Mouse (Mus musculus): ENCODE data around the gene Ncaph2. TPM values are rescaled to one million over a fixed set of nuclear protein-coding genes. Genes with fewer than 3 reads are reported as not detected.

Gene Ncaph2
- 155 and 168 TPM in 2 replicates for polyA plus RNA-seq (2014; fragmentation: Nextera tagmentation; extraction: Ambion mirVana)

DNA sequence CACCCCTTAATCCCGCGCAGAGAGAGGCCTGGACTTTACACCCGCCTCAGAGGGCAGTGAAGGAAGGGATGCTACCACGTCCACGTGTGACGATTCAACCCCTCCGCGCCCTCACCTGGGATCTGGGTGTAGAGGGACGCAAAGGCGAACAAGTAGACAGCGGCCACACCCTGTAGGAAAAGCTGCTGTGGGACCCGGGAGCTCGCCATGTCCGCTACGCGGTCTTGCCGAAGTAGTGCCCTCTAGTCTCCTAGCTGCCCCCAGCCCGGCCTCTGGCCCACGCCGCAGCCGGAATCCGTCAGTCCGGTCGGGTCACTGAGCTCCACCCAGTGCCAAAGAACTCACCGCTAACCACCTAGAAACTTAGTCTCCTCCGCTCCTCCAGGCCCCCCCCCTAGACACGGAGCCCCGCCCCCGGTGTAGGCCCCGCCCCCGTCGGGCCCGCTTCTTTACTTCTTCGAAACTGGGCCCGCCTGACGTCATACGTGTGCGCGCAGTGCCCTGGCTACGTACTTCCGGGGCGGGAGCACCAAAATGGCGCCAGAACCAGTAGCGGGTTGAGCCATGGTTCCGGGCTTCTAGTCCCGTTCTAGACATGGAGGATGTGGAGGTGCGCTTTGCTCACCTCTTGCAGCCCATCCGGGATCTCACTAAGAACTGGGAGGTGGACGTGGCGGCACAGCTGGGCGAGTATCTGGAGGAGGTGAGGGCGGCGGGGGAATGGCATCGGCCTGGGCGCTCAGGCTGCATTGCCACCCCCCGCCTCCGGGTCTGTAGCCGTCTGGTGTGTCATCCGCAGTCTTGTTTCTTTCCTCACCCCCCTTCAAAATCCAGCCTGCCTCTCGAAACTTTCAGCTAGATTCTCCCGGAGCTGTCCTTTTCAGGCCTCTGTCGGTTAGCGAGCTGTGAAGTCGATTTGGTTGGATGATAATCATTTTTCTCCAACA lies at the start of gene Ncaph2, which contains the start of gene Lmf2:
Gene Ncaph2, plus strand, starts transcription at position 479 of the 947 bp plus-strand sequence.
Gene Lmf2, minus strand, starts transcription at position 419 of the 947 bp plus-strand sequence.
- Histone ChIP-seq H3K27me3 (ENCODE audit: control insufficient read depth, insufficient read depth, low read length) (no peaks in the 10 kb centered on the region), H3K4me2 (peak within 1 kb of the TSS; percentile 85), H3K9ac (ENCODE audit: low read length) (peak within 1 kb of the TSS; percentile 82), H3K27ac (ENCODE audit: low read depth, low read length) (peak within 1 kb of the TSS; percentile 69), H3K36me3 (ENCODE audit: control insufficient read depth, insufficient read depth, low read length) (peaks cover 19% of the 10 kb centered on the region), H3K9me3 (ENCODE audit: control insufficient read depth, low read length) (no peaks in the 10 kb centered on the region), H3K4me3 (ENCODE audit: low read depth, low read length) (peak within 1 kb of the TSS; percentile 74), H3K4me1 (ENCODE audit: control insufficient read depth, insufficient read depth, low read length) (peaks cover 14% of the 10 kb centered on the region)
- ATAC-seq (ENCODE audit: low FRiP score) (peak; percentile 91), DNase-seq (ENCODE audit: low spot score, missing footprints) (peak; percentile 100)
- WGBS: under 1% methylated on average over 64 of the region's 64 CpGs

DNA sequence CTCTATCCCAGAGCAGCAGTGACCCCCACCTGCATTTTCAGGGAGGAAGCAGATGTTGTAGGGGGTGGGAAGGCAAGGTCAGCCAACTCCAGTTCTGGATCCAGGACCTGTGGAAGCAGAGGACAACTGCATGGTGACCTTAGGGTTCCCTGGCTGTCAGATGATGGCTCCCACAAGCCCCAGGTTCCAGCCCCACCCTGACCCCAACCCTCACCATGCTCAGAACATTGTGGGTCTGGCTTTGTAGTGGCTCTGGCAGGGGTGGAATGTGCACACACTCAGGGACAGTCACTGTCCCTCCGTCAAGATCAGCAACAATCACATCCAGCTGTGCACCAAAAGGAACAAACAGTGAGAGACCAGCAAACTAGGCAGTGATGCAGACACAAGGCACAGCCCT lies 49.6 kb upstream of the Ncaph2 start:
- peaks cover 33% of the 10 kb centered on the region for H3K36me3 ChIP-seq (ENCODE audit: control insufficient read depth, insufficient read depth, low read length)
- no peak overlapping the region for H3K27ac ChIP-seq (ENCODE audit: low read depth, low read length)
- WGBS: 70% methylated on average over 1 of the region's 1 CpGs

DNA sequence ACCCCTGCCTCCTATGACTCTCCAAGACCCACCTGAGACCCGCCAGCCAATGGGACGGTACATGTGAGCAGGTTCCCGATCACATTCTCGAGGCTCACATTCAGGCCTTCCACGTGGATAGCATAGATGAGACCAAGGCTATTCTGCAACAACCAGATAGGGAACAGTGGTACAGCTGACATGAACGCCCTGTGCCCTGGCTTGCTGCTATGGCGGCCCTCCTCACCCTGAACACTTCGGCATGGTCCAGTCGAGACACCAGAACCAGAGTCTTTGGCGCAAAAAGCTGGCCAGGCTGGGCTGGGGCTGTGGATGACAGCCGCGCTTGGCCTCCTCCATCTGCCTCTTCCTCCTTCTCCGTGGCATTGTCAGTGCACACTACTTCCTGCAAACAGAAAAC lies 48.1 kb upstream of the Ncaph2 start:
- no peak overlapping the region for H3K4me3 ChIP-seq (ENCODE audit: low read depth, low read length)
- no peak overlapping the region for H3K27ac ChIP-seq (ENCODE audit: low read depth, low read length)
- WGBS: 91% methylated on average over 13 of the region's 13 CpGs
- H3K4me1 ChIP-seq (ENCODE audit: control insufficient read depth, insufficient read depth, low read length): peaks cover 2% of the 10 kb centered on the region
- DNase-seq (ENCODE audit: low spot score, missing footprints) (no peak), ATAC-seq (ENCODE audit: low FRiP score) (no peak)
- H3K9me3 ChIP-seq (ENCODE audit: control insufficient read depth, low read length): no peaks in the 10 kb centered on the region
- H3K9ac ChIP-seq (ENCODE audit: low read length): no peak overlapping the region
- peaks cover 30% of the 10 kb centered on the region for H3K36me3 ChIP-seq (ENCODE audit: control insufficient read depth, insufficient read depth, low read length)
- H3K4me2 ChIP-seq: no peak overlapping the region
- H3K27me3 ChIP-seq (ENCODE audit: control insufficient read depth, insufficient read depth, low read length): no peaks in the 10 kb centered on the region

More for the DNA sequence above, 49.6 kb upstream of the Ncaph2 start:
- Histone ChIP-seq H3K4me2 (no peak overlapping the region), H3K27me3 (ENCODE audit: control insufficient read depth, insufficient read depth, low read length) (no peaks in the 10 kb centered on the region), H3K4me3 (ENCODE audit: low read depth, low read length) (no peak overlapping the region), H3K4me1 (ENCODE audit: control insufficient read depth, insufficient read depth, low read length) (no peaks in the 10 kb centered on the region), H3K9ac (ENCODE audit: low read length) (no peak overlapping the region), H3K9me3 (ENCODE audit: control insufficient read depth, low read length) (no peaks in the 10 kb centered on the region)
- DNase-seq (ENCODE audit: low spot score, missing footprints) (no peak), ATAC-seq (ENCODE audit: low FRiP score) (no peak)

DNA sequence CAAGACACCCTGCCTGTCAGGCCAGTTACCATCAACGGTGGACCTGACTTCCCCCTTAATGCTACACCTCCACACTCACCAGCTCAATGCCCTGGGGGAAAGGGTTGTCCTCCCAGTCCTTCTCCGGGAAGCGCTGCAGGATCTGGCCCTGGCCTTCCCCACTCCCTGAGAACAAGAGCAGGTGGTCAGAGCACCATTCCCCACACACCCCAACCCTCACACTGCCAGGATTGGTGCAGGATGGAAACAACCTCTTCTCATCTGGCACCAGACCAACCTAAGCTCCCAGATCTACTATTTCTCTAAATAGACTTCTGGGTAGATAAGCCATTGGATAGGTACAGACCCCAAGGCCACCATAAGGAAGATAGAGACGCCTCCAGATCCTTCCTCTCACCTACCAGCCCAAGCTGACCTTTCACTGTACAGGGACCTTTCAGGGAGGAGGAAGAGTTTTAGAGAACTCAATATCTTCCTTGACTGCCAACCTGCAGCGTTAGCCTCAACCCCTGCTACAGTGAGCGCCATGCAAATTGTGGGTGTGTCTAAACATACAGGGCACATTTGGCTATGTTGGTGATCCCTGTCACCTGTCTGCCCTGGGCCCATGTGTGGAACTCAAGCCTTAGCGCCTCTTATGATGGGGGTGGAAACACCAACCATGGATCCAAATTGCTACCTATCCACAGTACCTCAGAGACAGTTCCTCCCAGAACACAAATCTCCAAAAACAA lies 46.9 kb upstream of the Ncaph2 start:
- DNase-seq (ENCODE audit: low spot score, missing footprints) (no peak), ATAC-seq (ENCODE audit: low FRiP score) (no peak)
- H3K27ac ChIP-seq (ENCODE audit: low read depth, low read length): no peak overlapping the region
- no peak overlapping the region for H3K4me2 ChIP-seq
- WGBS: 92% methylated on average over 7 of the region's 7 CpGs
- no peaks in the 10 kb centered on the region for H3K27me3 ChIP-seq (ENCODE audit: control insufficient read depth, insufficient read depth, low read length)
- no peaks in the 10 kb centered on the region for H3K9me3 ChIP-seq (ENCODE audit: control insufficient read depth, low read length)
- H3K4me1 ChIP-seq (ENCODE audit: control insufficient read depth, insufficient read depth, low read length): peaks cover 11% of the 10 kb centered on the region
- no peak overlapping the region for H3K4me3 ChIP-seq (ENCODE audit: low read depth, low read length)
- no peak overlapping the region for H3K9ac ChIP-seq (ENCODE audit: low read length)
- peaks cover 22% of the 10 kb centered on the region for H3K36me3 ChIP-seq (ENCODE audit: control insufficient read depth, insufficient read depth, low read length)

DNA sequence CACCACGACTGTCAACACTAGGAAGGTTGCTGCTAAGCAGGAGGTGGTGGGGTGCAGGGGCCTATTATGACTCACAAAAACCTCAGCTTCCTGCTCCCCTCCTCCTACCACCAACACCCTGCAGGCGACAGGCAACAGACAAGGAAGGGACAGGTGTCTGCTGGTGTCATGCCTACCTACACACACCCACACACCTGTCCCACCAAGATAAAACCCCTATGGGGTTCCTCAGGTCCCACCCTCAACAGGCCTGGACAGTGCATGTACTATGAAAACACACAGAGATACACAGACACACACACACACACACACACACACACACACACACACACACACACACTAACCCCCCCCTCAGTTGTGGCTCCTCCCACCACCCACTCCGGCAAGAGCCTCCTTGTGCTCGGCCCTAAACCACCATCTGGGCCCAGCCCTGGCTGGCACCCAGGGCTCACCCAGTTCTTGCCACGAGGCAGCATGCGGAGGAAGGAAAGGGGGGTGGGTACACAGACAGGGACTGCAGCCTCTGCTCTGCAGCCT lies 45.5 kb upstream of the Ncaph2 start:
- no peaks in the 10 kb centered on the region for H3K9me3 ChIP-seq (ENCODE audit: control insufficient read depth, low read length)

DNA sequence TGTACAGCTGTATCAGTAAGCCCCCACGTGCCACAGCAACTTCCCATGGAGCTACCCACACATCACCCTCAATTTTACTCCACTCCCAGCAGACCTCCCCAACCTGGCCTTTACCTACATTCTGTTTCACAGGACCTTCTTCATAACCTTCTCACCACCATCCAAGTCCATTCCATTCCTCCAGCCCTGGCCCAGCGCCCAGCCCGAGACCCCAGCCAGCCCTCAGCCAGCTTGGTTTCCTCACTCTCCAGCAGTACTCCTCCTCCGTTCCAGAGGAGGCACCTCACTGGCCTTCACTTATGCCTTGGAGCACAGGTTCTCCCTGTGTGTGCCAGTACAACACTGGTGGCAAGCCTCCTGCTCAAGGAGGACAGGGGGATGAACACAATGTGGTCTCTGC lies 42.2 kb upstream of the Ncaph2 start:
- no peak for ATAC-seq (ENCODE audit: low FRiP score)
- Histone ChIP-seq H3K4me2 (no peak overlapping the region), H3K36me3 (ENCODE audit: control insufficient read depth, insufficient read depth, low read length) (no peaks in the 10 kb centered on the region), H3K4me3 (ENCODE audit: low read depth, low read length) (no peak overlapping the region), H3K27me3 (ENCODE audit: control insufficient read depth, insufficient read depth, low read length) (no peaks in the 10 kb centered on the region), H3K27ac (ENCODE audit: low read depth, low read length) (no peak overlapping the region), H3K9me3 (ENCODE audit: control insufficient read depth, low read length) (no peaks in the 10 kb centered on the region), H3K4me1 (ENCODE audit: control insufficient read depth, insufficient read depth, low read length) (peaks cover 20% of the 10 kb centered on the region), H3K9ac (ENCODE audit: low read length) (no peak overlapping the region)
- 86% methylated on average over 4 of the region's 4 CpGs for WGBS
- no peak for DNase-seq (ENCODE audit: low spot score, missing footprints)

More for the DNA sequence above, 45.5 kb upstream of the Ncaph2 start:
- Histone ChIP-seq H3K9ac (ENCODE audit: low read length) (no peak overlapping the region), H3K4me3 (ENCODE audit: low read depth, low read length) (no peak overlapping the region), H3K27ac (ENCODE audit: low read depth, low read length) (no peak overlapping the region), H3K4me1 (ENCODE audit: control insufficient read depth, insufficient read depth, low read length) (peaks cover 20% of the 10 kb centered on the region), H3K27me3 (ENCODE audit: control insufficient read depth, insufficient read depth, low read length) (no peaks in the 10 kb centered on the region), H3K4me2 (no peak overlapping the region), H3K36me3 (ENCODE audit: control insufficient read depth, insufficient read depth, low read length) (peaks cover 13% of the 10 kb centered on the region)
- DNase-seq (ENCODE audit: low spot score, missing footprints) (no peak), ATAC-seq (ENCODE audit: low FRiP score) (no peak)
- WGBS: 81% methylated on average over 6 of the region's 6 CpGs

DNA sequence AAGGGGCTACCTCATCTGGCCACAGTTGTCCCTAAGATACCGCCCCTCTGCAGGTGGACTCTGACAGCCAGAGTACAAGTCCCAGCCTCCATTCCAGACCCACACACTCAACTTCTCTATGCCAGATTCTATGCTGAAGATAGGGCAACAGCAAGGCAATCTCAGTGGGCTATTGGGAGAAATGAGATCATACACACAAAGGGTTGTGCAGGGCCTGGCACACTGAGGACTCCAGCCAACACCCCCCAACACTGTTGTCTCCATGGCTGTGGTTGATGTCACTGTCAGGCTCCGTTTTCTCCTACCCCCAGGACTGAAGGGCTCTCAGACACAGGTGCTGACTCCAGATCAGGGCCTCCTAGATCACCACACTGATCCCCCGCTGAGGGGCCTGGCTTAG lies 41.4 kb upstream of the Ncaph2 start:
- Histone ChIP-seq H3K4me1 (ENCODE audit: control insufficient read depth, insufficient read depth, low read length) (peaks cover 20% of the 10 kb centered on the region), H3K4me2 (peak overlapping the region; percentile 67), H3K4me3 (ENCODE audit: low read depth, low read length) (peak overlapping the region; percentile 98), H3K9me3 (ENCODE audit: control insufficient read depth, low read length) (no peaks in the 10 kb centered on the region), H3K9ac (ENCODE audit: low read length) (peak overlapping the region; percentile 91), H3K36me3 (ENCODE audit: control insufficient read depth, insufficient read depth, low read length) (no peaks in the 10 kb centered on the region), H3K27me3 (ENCODE audit: control insufficient read depth, insufficient read depth, low read length) (no peaks in the 10 kb centered on the region), H3K27ac (ENCODE audit: low read depth, low read length) (no peak overlapping the region)
- ATAC-seq (ENCODE audit: low FRiP score) (no peak), DNase-seq (ENCODE audit: low spot score, missing footprints) (no peak)
- 34% methylated on average over 3 of the region's 3 CpGs for WGBS

DNA sequence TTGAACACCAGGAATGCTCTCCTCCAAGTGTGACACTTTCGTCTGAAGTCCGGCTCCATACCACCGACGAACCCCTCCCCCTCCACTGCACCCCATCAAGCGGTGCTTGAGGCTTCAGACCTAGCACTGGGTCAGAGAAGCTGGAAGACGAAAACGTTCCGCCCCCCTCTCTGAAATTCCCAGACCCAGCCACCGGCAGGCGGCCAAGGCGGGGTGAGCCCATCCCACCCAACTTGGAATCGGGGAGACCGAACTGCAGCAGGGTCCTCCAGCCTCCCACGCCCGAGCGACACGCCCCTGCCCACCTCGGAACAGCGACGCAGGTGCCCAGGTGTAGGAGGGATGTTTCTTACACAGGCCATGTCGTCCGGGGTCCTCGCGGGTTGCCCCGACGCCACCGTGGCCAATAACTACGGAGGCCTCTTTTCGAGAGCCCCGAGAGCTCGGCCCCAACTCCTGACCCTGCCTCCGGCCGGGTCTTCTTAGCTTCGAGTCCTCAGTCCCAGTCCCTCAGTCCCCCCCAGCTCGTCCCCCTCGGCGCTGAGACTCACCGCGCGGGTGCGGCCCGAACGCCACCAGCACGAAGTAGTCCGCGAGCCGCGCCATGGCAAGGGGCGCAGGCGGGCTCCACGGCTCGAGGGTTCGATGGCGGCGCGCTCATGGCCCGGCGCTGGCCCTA lies 40.9 kb upstream of the Ncaph2 start:
- H3K4me2 ChIP-seq: peak overlapping the region; percentile 67
- no peaks in the 10 kb centered on the region for H3K27me3 ChIP-seq (ENCODE audit: control insufficient read depth, insufficient read depth, low read length)
- H3K4me3 ChIP-seq (ENCODE audit: low read depth, low read length): peak overlapping the region; percentile 98
- DNase-seq (ENCODE audit: low spot score, missing footprints) (peak; percentile 90), ATAC-seq (ENCODE audit: low FRiP score) (peak; percentile 51; the same call in 1 of the 2 replicates)
- WGBS: under 1% methylated on average over 54 of the region's 58 CpGs
- H3K9me3 ChIP-seq (ENCODE audit: control insufficient read depth, low read length): no peaks in the 10 kb centered on the region
- H3K27ac ChIP-seq (ENCODE audit: low read depth, low read length): no peak overlapping the region
- peak overlapping the region; percentile 91 for H3K9ac ChIP-seq (ENCODE audit: low read length)
- H3K4me1 ChIP-seq (ENCODE audit: control insufficient read depth, insufficient read depth, low read length): peaks cover 20% of the 10 kb centered on the region
- no peaks in the 10 kb centered on the region for H3K36me3 ChIP-seq (ENCODE audit: control insufficient read depth, insufficient read depth, low read length)

Measured in midbrain, embryonic 11.5 days (tissue).